19 mouse cellular contexts compared by ENCODE assay signal in the genomic region with DNA sequence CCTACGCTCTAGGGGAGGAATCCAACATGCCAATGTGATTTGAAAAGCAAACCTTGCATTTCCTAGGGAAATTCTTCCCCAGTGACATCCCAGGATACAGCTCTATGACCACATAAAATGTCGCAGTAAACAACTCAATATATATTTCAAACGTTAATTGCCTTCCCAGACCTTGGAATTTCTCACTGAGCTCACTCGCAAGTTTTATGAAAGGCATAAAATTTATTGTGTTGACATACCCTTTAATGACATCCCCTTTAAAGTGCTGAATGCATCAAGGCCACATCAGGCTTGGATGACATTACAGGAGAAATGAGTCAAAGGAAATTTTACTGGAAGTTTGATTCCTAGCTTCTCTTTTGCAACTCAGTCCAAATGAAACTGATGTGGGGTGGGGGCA.
DNase-seq lines count a peak whose midpoint lies in the region; ATAC-seq and TF ChIP-seq lines count a peak whose summit lies in the region.
"Had no signal": no experiment of that assay in that cellular context is flagged by ENCODE, and none has a peak within 500 bp of the region (broad histone marks: within the 10 kb centered on the region; RNA-seq: fewer than 3 reads in every experiment).

No protein-coding gene starts in this region.

- in situ Hi-C loops in Patski (cut with MboI; ENCODE audit: low pct_unique_long_range_greater_than_20kb), result no loop called here

- no peaks in the 10 kb centered on the region for H3K9me3 ChIP-seq in intestine, embryonic 16.5 days (ENCODE audit: control insufficient read depth, low read length)
- H3K9me3 ChIP-seq in midbrain, embryonic 14.5 days (ENCODE audit: control insufficient read depth, low read length), result no peaks in the 10 kb centered on the region
- H3K9me3 ChIP-seq: embryonic facial prominence, embryonic 13.5 days; forebrain, embryonic 12.5 days; heart, embryonic 12.5 days; hindbrain, embryonic 15.5 days had no signal

- no peaks in the 10 kb centered on the region for H3K4me1 ChIP-seq in intestine, embryonic 16.5 days (ENCODE audit: control insufficient read depth, insufficient read depth, low read length)
- no peaks in the 10 kb centered on the region for H3K4me1 ChIP-seq in midbrain, embryonic 14.5 days (ENCODE audit: control insufficient read depth, insufficient read depth, low read length)
- H3K4me1 ChIP-seq: embryonic facial prominence, embryonic 13.5 days; forebrain, embryonic 12.5 days; heart, embryonic 12.5 days; hindbrain, embryonic 15.5 days had no signal

- WGBS in intestine, embryonic 16.5 days, result 40% methylated on average over 4 of the region's 4 CpGs
- WGBS in midbrain, embryonic 14.5 days, result 88% methylated on average over 4 of the region's 4 CpGs

- H3K4me3 ChIP-seq in intestine, embryonic 16.5 days (ENCODE audit: low read length), result no peak overlapping the region
- no peak overlapping the region for H3K4me3 ChIP-seq in midbrain, embryonic 14.5 days (replicated peaks; ENCODE audit: low read depth, low read length)
- H3K4me3 ChIP-seq: embryonic facial prominence, embryonic 13.5 days; forebrain, embryonic 12.5 days; heart, embryonic 12.5 days; hindbrain, embryonic 15.5 days had no signal

- no peak overlapping the region for H3K9ac ChIP-seq in intestine, embryonic 16.5 days (ENCODE audit: low read depth, low read length)
- H3K9ac ChIP-seq in midbrain, embryonic 14.5 days (replicated peaks; ENCODE audit: low read length), result no peak overlapping the region
- H3K9ac ChIP-seq: embryonic facial prominence, embryonic 13.5 days; forebrain, embryonic 12.5 days; heart, embryonic 12.5 days; hindbrain, embryonic 15.5 days had no signal

- no peaks in the 10 kb centered on the region for H3K36me3 ChIP-seq in intestine, embryonic 16.5 days (ENCODE audit: control insufficient read depth, insufficient read depth, low read length)
- H3K36me3 ChIP-seq in midbrain, embryonic 14.5 days (ENCODE audit: control insufficient read depth, insufficient read depth, low read length), result no peaks in the 10 kb centered on the region
- H3K36me3 ChIP-seq: embryonic facial prominence, embryonic 13.5 days; forebrain, embryonic 12.5 days; heart, embryonic 12.5 days; hindbrain, embryonic 15.5 days had no signal

- peak; percentile 66 for ATAC-seq in Patski
- peak; percentile 11; the same call in 1 of the 2 replicates for ATAC-seq in intestine, embryonic 16.5 days
- ATAC-seq in midbrain, embryonic 14.5 days (ENCODE audit: low FRiP score, low TSS enrichment), result no peak
- ATAC-seq: forebrain, embryonic 16.5 days; inflammation-experienced regulatory T-cells, adult 6 months had no signal

- DNase-seq in adrenal gland, adult 8-10 months, result peak; percentile 4
- DNase-seq in adrenal gland, postnatal 4 days (ENCODE audit: low spot score in 2 of 2), result no peak
- DNase-seq in Patski (ENCODE audit: low read depth, low spot score), result peak; percentile 38
- peak; percentile 10 for DNase-seq in adrenal gland, postnatal 14 days
- DNase-seq in midbrain, embryonic 14.5 days, result no peak
- DNase-seq in liver, result no peak
- no peak for DNase-seq in urinary bladder, adult 18-20 months (ENCODE audit: low spot score in 2 of 2)
- DNase-seq: cerebellum, adult 18-20 months; cerebellum, adult 9-11 months; cerebellum, postnatal 36 days; gastrocnemius, postnatal 14 days; heart, postnatal 36 days had no signal

- CTCF ChIA-PET in Patski (lab: Charles Lee), result no interaction called here

- H3K27me3 ChIP-seq in Patski, result no peaks in the 10 kb centered on the region
- H3K27me3 ChIP-seq in intestine, embryonic 16.5 days (replicated peaks; ENCODE audit: control insufficient read depth, insufficient read depth, low read length), result no peaks in the 10 kb centered on the region
- no peaks in the 10 kb centered on the region for H3K27me3 ChIP-seq in midbrain, embryonic 14.5 days (ENCODE audit: control insufficient read depth, insufficient read depth, low read length)
- H3K27me3 ChIP-seq: embryonic facial prominence, embryonic 13.5 days; heart, embryonic 12.5 days; hindbrain, embryonic 15.5 days had no signal

- TF ChIP-seq CTCF in Patski (IDR thresholded peaks at IDR 0.05), result no peak

- POLR2A ChIA-PET in Patski (lab: Charles Lee), result interaction anchor here (0.8 kb wide), 1 partner anchor 26 kb away, joined by 3 read pairs; no protein-coding TSS in a partner anchor

- H3K27ac ChIP-seq in intestine, embryonic 16.5 days (ENCODE audit: low read length), result no peak overlapping the region
- H3K27ac ChIP-seq in midbrain, embryonic 14.5 days (replicated peaks; ENCODE audit: low read depth, low read length), result no peak overlapping the region
- H3K27ac ChIP-seq: embryonic facial prominence, embryonic 13.5 days; forebrain, embryonic 12.5 days; hindbrain, embryonic 15.5 days had no signal

- H3K4me2 ChIP-seq in intestine, embryonic 16.5 days (ENCODE audit: low read depth, low read length), result no peak overlapping the region
- H3K4me2 ChIP-seq in midbrain, embryonic 14.5 days (ENCODE audit: low read length), result no peak overlapping the region
- H3K4me2 ChIP-seq: embryonic facial prominence, embryonic 13.5 days; forebrain, embryonic 12.5 days; heart, embryonic 12.5 days; hindbrain, embryonic 15.5 days had no signal

Comparison
In these comparisons a context has a peak if more than half of its experiments do, and no peak if none do; other contexts are left out.
1. DNase-seq: peak in adrenal gland, adult 8-10 months (single experiment), Patski (single experiment) and adrenal gland, postnatal 14 days (single experiment); none in adrenal gland, postnatal 4 days (0 of 2), midbrain, embryonic 14.5 days (single experiment), liver (single experiment) and urinary bladder, adult 18-20 months (0 of 2).